Mouse (Mus musculus): ENCODE results near the gene Dchs2. TPM values are rescaled to one million over a fixed set of nuclear protein-coding genes. Genes with fewer than 3 reads are reported as not detected.

The Dchs2 gene
- polyA plus RNA-seq, 1 experiment from 2014 or later, result 0.28 TPM

- Histone ChIP-seq H3K4me1 (ENCODE audit: control insufficient read depth, insufficient read depth, low read length) (no peaks in the 10 kb centered on the region), H3K9ac (ENCODE audit: low read depth, low read length) (no peak overlapping the region), H3K36me3 (ENCODE audit: control insufficient read depth, insufficient read depth, low read length) (no peaks in the 10 kb centered on the region), H3K27me3 (ENCODE audit: control insufficient read depth, insufficient read depth, low read length) (no peaks in the 10 kb centered on the region), H3K4me3 (ENCODE audit: low read length) (no peak overlapping the region), H3K4me2 (replicated peaks; ENCODE audit: low read depth, low read length) (no peak overlapping the region), H3K9me3 (ENCODE audit: control insufficient read depth, low read length) (no peaks in the 10 kb centered on the region), H3K27ac (ENCODE audit: low read depth, low read length) (no peak overlapping the region)
- ATAC-seq (ENCODE audit: low FRiP score, low TSS enrichment), result peak; percentile 71; the same call in 1 of the 2 replicates
- 44% methylated on average over 6 of the region's 6 CpGs for WGBS
Measured at GRCm38 (mm10) chr3:83374333-83374732, 246.6 kb downstream of the Dchs2 start.

GRCm38 (mm10) chr3:83376834-83377233 is 249.1 kb downstream of the Dchs2 start:
- Histone ChIP-seq H3K9ac (ENCODE audit: low read depth, low read length) (no peak overlapping the region), H3K4me1 (ENCODE audit: control insufficient read depth, insufficient read depth, low read length) (no peaks in the 10 kb centered on the region), H3K27ac (ENCODE audit: low read depth, low read length) (no peak overlapping the region), H3K27me3 (ENCODE audit: control insufficient read depth, insufficient read depth, low read length) (no peaks in the 10 kb centered on the region), H3K4me2 (replicated peaks; ENCODE audit: low read depth, low read length) (no peak overlapping the region), H3K4me3 (ENCODE audit: low read length) (no peak overlapping the region), H3K9me3 (ENCODE audit: control insufficient read depth, low read length) (no peaks in the 10 kb centered on the region), H3K36me3 (ENCODE audit: control insufficient read depth, insufficient read depth, low read length) (no peaks in the 10 kb centered on the region)
- no peak for ATAC-seq (ENCODE audit: low FRiP score, low TSS enrichment)
- 95% methylated on average over 6 of the region's 6 CpGs for WGBS

Other genes starting within 250 kb of the Dchs2 start
- gene Lrat, start 224.0 kb upstream of the Dchs2 start, polyA plus RNA-seq (2014; fragmentation: Nextera tagmentation; extraction: Ambion mirVana), result not detected in 2 replicates
- 0.11 TPM in 1 of 2 replicates, not detected in the other for gene Fgg, start 120.2 kb upstream of the Dchs2 start, polyA plus RNA-seq (2014; fragmentation: Nextera tagmentation; extraction: Ambion mirVana)
- gene Fga, start 101.9 kb upstream of the Dchs2 start, polyA plus RNA-seq (2014; fragmentation: Nextera tagmentation; extraction: Ambion mirVana), result 0.30 and 0.60 TPM in 2 replicates
- 1.1 and 1.3 TPM in 2 replicates for gene Fgb, start 78.1 kb upstream of the Dchs2 start, polyA plus RNA-seq (2014; fragmentation: Nextera tagmentation; extraction: Ambion mirVana)
- gene Plrg1, start 72.4 kb upstream of the Dchs2 start, polyA plus RNA-seq (2014; fragmentation: Nextera tagmentation; extraction: Ambion mirVana), result 95.2 and 109 TPM in 2 replicates